ENCODE assay signal across 17 mouse cellular contexts in the genomic region with DNA sequence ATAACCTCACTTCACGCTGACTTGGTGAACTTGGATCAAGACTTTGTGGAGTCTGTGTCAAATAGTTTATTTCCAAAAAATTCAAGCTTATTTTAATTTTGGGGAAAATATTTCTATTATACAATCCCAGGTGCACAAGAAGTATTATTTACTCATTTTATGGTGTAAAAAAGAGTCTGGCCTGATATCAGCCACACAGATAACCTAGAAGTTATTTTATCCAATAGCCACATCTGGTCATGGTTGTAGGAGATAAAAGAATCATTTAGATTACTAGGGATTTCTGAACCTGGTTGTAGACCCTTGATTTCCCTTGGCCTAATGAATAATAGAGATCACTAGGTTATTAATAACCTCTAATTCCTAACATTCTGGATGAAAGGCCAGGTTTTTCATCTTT.
A peak's percentile ranks its signal among the peaks of the same experiment; 100 is the strongest.
DNase-seq lines count a peak whose midpoint lies in the region; TF ChIP-seq lines count a peak whose summit lies in the region.
"Had no signal": no experiment of that assay in that cellular context is flagged by ENCODE, and none has a peak within 500 bp of the region (broad histone marks: within the 10 kb centered on the region; RNA-seq: fewer than 3 reads in every experiment).

No protein-coding gene starts in this region.

- TF ChIP-seq RAD21 in MEL (IDR thresholded peaks at IDR 0.05; ENCODE audit: low read depth, low read length), result no peak

- H3K36me3 ChIP-seq in MEL (ENCODE audit: control insufficient read depth in 1 of 2, insufficient read depth in 2 of 2, low read length in 2 of 2), result peaks cover 0 to 4% of the 10 kb centered on the region in 2 experiments; a peak in 2 of 4 replicates
- H3K36me3 ChIP-seq: G1E had no signal

- no peaks in the 10 kb centered on the region for H3K79me2 ChIP-seq in MEL (ENCODE audit: control insufficient read depth, insufficient read depth, low read length, poor library complexity)

- no peaks in the 10 kb centered on the region for H3K9me3 ChIP-seq in MEL (replicated peaks; ENCODE audit: insufficient read depth, low read length)
- H3K9me3 ChIP-seq: G1E had no signal

- TF ChIP-seq POLR2A in MEL (IDR thresholded peaks at IDR 0.05; ENCODE audit: control insufficient read depth in 1 of 2, insufficient read depth in 1 of 2, low read depth in 1 of 2, low read length in 2 of 2, poor library complexity in 1 of 2), result no peak

- no peaks in the 10 kb centered on the region for H3K4me1 ChIP-seq in MEL (ENCODE audit: control insufficient read depth in 1 of 2, insufficient read depth in 2 of 2, low read length in 2 of 2)

- H3K9ac ChIP-seq in MEL (ENCODE audit: control insufficient read depth, low read depth, low read length, poor library complexity, severe bottlenecking), result no peak overlapping the region

- peak in 1 of 2 experiments; percentile 60; a peak in 2 of 4 replicates for TF ChIP-seq EP300 in MEL (IDR thresholded peaks at IDR 0.05; ENCODE audit: low read depth in 1 of 2, low read length in 2 of 2)

- no peak for DNase-seq in MEL (ENCODE audit: low read depth, low spot score)
- no peak for DNase-seq in cerebellum, adult 9-10 months
- DNase-seq: adrenal gland, adult 2 months; adrenal gland, adult 8-10 months; adrenal gland, postnatal 10 days; adrenal gland, postnatal 14 days; adrenal gland, postnatal 25 days; adrenal gland, postnatal 36 days; B cell, adult 2 months; cerebellum, adult 11 months; cerebellum, adult 11-12 months; cerebellum, adult 18-20 months; cerebellum, adult 2 months; cerebellum, adult 8-10 months had no signal

- H3K4me3 ChIP-seq in MEL (ENCODE audit: control insufficient read depth in 1 of 2, insufficient read depth in 1 of 2, low read depth in 2 of 2, low read length in 2 of 2), result no peak overlapping the region

- no peak for TF ChIP-seq CTCF in MEL (IDR thresholded peaks at IDR 0.05 in 2 of 3, conservative IDR thresholded peaks at IDR 0.05 in 1 of 3; ENCODE audit: control insufficient read depth in 1 of 3, insufficient read depth in 1 of 3, low read depth in 2 of 3, low read length in 3 of 3, poor library complexity in 1 of 3, severe bottlenecking in 1 of 3)

- no peaks in the 10 kb centered on the region for H3K27me3 ChIP-seq in MEL (ENCODE audit: control insufficient read depth in 1 of 2, insufficient read depth in 2 of 2, low read length in 2 of 2)
- H3K27me3 ChIP-seq: CH12.LX, Patski had no signal

- H3K27ac ChIP-seq in MEL (ENCODE audit: control insufficient read depth, low read depth, low read length), result no peak overlapping the region

TF ChIP-seq in MEL, 35 proteins besides CTCF, POLR2A, EP300 and RAD21:
- TF ChIP-seq POLR2AphosphoS2 (IDR thresholded peaks at IDR 0.05; ENCODE audit: low read length) (no peak), ETS1 (IDR thresholded peaks at IDR 0.05; ENCODE audit: low read depth, low read length) (0 out of 2 replicates have a peak, but pooled peaks have one; percentile 15), GABPA (IDR thresholded peaks at IDR 0.05; ENCODE audit: low read depth, low read length) (no peak), MXI1 (IDR thresholded peaks at IDR 0.05; ENCODE audit: low read depth, low read length) (no peak), BHLHE40 (IDR thresholded peaks at IDR 0.05; ENCODE audit: borderline replicate concordance, low read depth, low read length) (no peak), TBP (IDR thresholded peaks at IDR 0.05; ENCODE audit: low read depth, low read length) (no peak), ZMIZ1 (IDR thresholded peaks at IDR 0.05; ENCODE audit: low read depth, low read length) (no peak), GATA1 (IDR thresholded peaks at IDR 0.05; ENCODE audit: low read depth, low read length) (peak; percentile 49; the same call in 1 of the 2 replicates), KAT2A (conservative IDR thresholded peaks at IDR 0.05; ENCODE audit: low read depth, low read length) (no peak), MAX (IDR thresholded peaks at IDR 0.05; ENCODE audit: low read length) (no peak), ZKSCAN1 (IDR thresholded peaks at IDR 0.05; ENCODE audit: low read depth, low read length) (no peak), RCOR1 (IDR thresholded peaks at IDR 0.05; ENCODE audit: low read depth, low read length) (peak; percentile 39; the same call in 1 of the 2 replicates), USF1 (IDR thresholded peaks at IDR 0.05; ENCODE audit: low read depth, low read length) (no peak), ZC3H11A (IDR thresholded peaks at IDR 0.05; ENCODE audit: low read depth, low read length) (no peak), SIN3A (IDR thresholded peaks at IDR 0.05; ENCODE audit: low read length) (no peak), USF2 (IDR thresholded peaks at IDR 0.05; ENCODE audit: borderline replicate concordance in 1 of 2, insufficient read depth in 1 of 2, low read depth in 1 of 2, low read length in 2 of 2) (no peak), TAL1 (IDR thresholded peaks at IDR 0.05; ENCODE audit: low read length) (no peak), CHD1 (IDR thresholded peaks at IDR 0.05; ENCODE audit: low read depth, low read length) (no peak), MAZ (IDR thresholded peaks at IDR 0.05; ENCODE audit: low read depth, low read length) (no peak), UBTF (IDR thresholded peaks at IDR 0.05; ENCODE audit: borderline replicate concordance, insufficient read depth, low read depth, low read length) (no peak), NRF1 (IDR thresholded peaks at IDR 0.05; ENCODE audit: insufficient read depth, low read depth, low read length, poor library complexity, severe bottlenecking) (no peak), MAFK (IDR thresholded peaks at IDR 0.05; ENCODE audit: borderline replicate concordance, low read depth, low read length) (no peak), TCF12 (IDR thresholded peaks at IDR 0.05; ENCODE audit: low read depth, low read length) (peak; percentile 76)
